ENCODE assay signal across 10 mouse cellular contexts in the genomic region with DNA sequence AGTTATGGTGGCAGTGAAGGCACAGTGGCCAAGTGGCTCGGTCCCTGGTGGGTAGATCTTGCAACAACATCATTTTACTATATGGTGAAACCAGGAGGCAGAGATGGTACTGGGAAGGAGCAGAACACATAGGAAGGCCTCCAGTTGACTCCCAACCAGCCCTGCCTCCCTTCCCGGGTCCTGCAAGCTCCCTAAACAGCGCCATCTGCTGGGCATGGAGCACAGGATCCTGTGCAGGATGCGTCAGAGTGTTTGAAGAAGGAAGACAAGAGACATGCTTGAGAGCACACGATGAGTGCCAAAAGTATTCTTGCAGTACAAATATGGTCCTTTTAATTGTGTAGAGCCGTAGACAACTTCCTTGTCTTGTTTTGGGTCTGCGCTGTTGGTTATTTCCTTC. TPM values are rescaled to one million over a fixed set of nuclear protein-coding genes. Genes with fewer than 3 reads are reported as not detected.
A peak's percentile ranks its signal among the peaks of the same experiment; 100 is the strongest.
DNase-seq lines count a peak whose midpoint lies in the region; ATAC-seq and TF ChIP-seq lines count a peak whose summit lies in the region.
"Had no signal": no experiment of that assay in that cellular context is flagged by ENCODE, and none has a peak within 500 bp of the region (broad histone marks: within the 10 kb centered on the region; RNA-seq: fewer than 3 reads in every experiment).

No protein-coding gene starts in this region.

- H3K36me3 ChIP-seq in kidney, postnatal 0 days (ENCODE audit: insufficient read depth, low read length): no peaks in the 10 kb centered on the region
- H3K36me3 ChIP-seq: hindbrain, embryonic 15.5 days; neural tube, embryonic 13.5 days had no signal

- ATAC-seq in kidney, postnatal 0 days (replicated peaks; ENCODE audit: low FRiP score, low read depth): peak; percentile 69; the same call in 1 of the 2 replicates
- ATAC-seq in erythroid progenitor cell, adult 5-6 weeks (replicated peaks; ENCODE audit: low FRiP score, poor library complexity, severe bottlenecking): no peak

- DNase-seq in heart, adult 18-20 months: peak; percentile 58 to 73
- no peak for DNase-seq in heart, adult 9 months (ENCODE audit: low spot score in 2 of 2)
- DNase-seq in right cerebral cortex, postnatal 14 days: peak; percentile 64
- DNase-seq in right cerebral cortex, adult 18-20 months: no peak
- peak; percentile 58 to 81 for DNase-seq in cerebellum, postnatal 25 days
- peak; percentile 71 for DNase-seq in kidney, postnatal 0 days (ENCODE audit: low spot score)
- peak; percentile 36 for DNase-seq in retina, adult 2 months (ENCODE audit: low read depth, low spot score)

- H3K27me3 ChIP-seq in kidney, postnatal 0 days (ENCODE audit: insufficient read depth, low read length): no peaks in the 10 kb centered on the region
- H3K27me3 ChIP-seq: hindbrain, embryonic 15.5 days; neural tube, embryonic 13.5 days had no signal

- no peak overlapping the region for H3K9ac ChIP-seq in kidney, postnatal 0 days (ENCODE audit: low read depth, low read length)
- H3K9ac ChIP-seq: hindbrain, embryonic 15.5 days; neural tube, embryonic 13.5 days had no signal

- no peak overlapping the region for H3K27ac ChIP-seq in kidney, postnatal 0 days
- H3K27ac ChIP-seq: hindbrain, embryonic 15.5 days; neural tube, embryonic 13.5 days had no signal

- no peak overlapping the region for H3K4me3 ChIP-seq in kidney, postnatal 0 days (replicated peaks; ENCODE audit: low read depth, low read length)
- H3K4me3 ChIP-seq: hindbrain, embryonic 15.5 days; neural tube, embryonic 13.5 days had no signal

- peak; percentile 79 for TF ChIP-seq CTCF in kidney, postnatal 0 days (IDR thresholded peaks at IDR 0.05; ENCODE audit: low read depth)

- no peaks in the 10 kb centered on the region for H3K9me3 ChIP-seq in kidney, postnatal 0 days (replicated peaks; ENCODE audit: low read length)
- H3K9me3 ChIP-seq: hindbrain, embryonic 15.5 days; neural tube, embryonic 13.5 days had no signal

- no peak overlapping the region for H3K4me2 ChIP-seq in kidney, postnatal 0 days (ENCODE audit: low read length)
- H3K4me2 ChIP-seq: hindbrain, embryonic 15.5 days; neural tube, embryonic 13.5 days had no signal

- 58% methylated on average over 7 of the region's 7 CpGs for WGBS in kidney, postnatal 0 days

- no peaks in the 10 kb centered on the region; the same call in 1 of the 2 replicates for H3K4me1 ChIP-seq in kidney, postnatal 0 days (replicated peaks; ENCODE audit: insufficient read depth, low read length)

RNA-seq across cellular contexts. Expression of gene Peli2, which starts 49.3 kb away (rescaled TPM):
- 10 to 100 TPM; 15.7 to 16.8 TPM for total RNA-seq in heart, adult 18-20 months (2021)
- 6.9 and 7.3 TPM in 2 replicates for polyA plus RNA-seq in kidney, postnatal 0 days (2015; fragmentation: Nextera tagmentation; extraction: Ambion mirVana)
- total RNA-seq in erythroid progenitor cell, adult 5-6 weeks (2015; ENCODE audit: low replicate concordance): 0.72 and 2.5 TPM in 2 replicates
- 0.64 and 1.1 TPM in 2 replicates for total RNA-seq in erythroid progenitor cell, adult 5-6 weeks (2017; ENCODE audit: low replicate concordance)

Comparison
In these comparisons a context has a peak if more than half of its experiments do, and no peak if none do; other contexts are left out.
1. DNase-seq: peak in heart, adult 18-20 months (2 of 2), right cerebral cortex, postnatal 14 days (single experiment), cerebellum, postnatal 25 days (2 of 2), kidney, postnatal 0 days (single experiment) and retina, adult 2 months (single experiment); none in heart, adult 9 months (0 of 2) and right cerebral cortex, adult 18-20 months (single experiment).
2. RNA of gene Peli2, which starts 49.3 kb away (total RNA-seq): 15.7 to 16.8 TPM in heart, adult 18-20 months; 0.64 to 2.5 TPM in erythroid progenitor cell, adult 5-6 weeks; every median in the first group is over 4 times any median in the second.